ENCODE assay signal across 8 mouse cellular contexts in genomic region chr9:88481791-88482160, GRCm38 (mm10). TPM values are rescaled to one million over a fixed set of nuclear protein-coding genes. Genes with fewer than 3 reads are reported as not detected.
DNase-seq lines count a peak whose midpoint lies in the region; ATAC-seq and TF ChIP-seq lines count a peak whose summit lies in the region.

No protein-coding gene starts in this region.

- H3K27me3 ChIP-seq in heart, embryonic 12.5 days (replicated peaks): no peaks in the 10 kb centered on the region

- peak; percentile 27 to 70 for DNase-seq in left cerebral cortex, postnatal 10 days (ENCODE audit: extremely low spot score in 1 of 2, low spot score in 2 of 2)
- no peak for DNase-seq in left cerebral cortex, adult 18-20 months (ENCODE audit: low spot score in 2 of 2)
- peak; percentile 59 for DNase-seq in kidney, postnatal 10 days
- peak; percentile 63 for DNase-seq in lung, adult 2 months
- DNase-seq in urinary bladder, postnatal 14 days (ENCODE audit: low spot score): peak; percentile 50

- peak overlapping the region; percentile 83 for H3K4me3 ChIP-seq in cortical plate, adult 2 months (ENCODE audit: insufficient read depth, low read length)
- H3K4me3 ChIP-seq in heart, embryonic 12.5 days: peak overlapping the region; percentile 95
- peak overlapping the region; percentile 93 for H3K4me3 ChIP-seq in lung, adult 2 months (replicated peaks; ENCODE audit: extremely low read depth, low read depth, low read length)

- peaks cover 10% of the 10 kb centered on the region for H3K36me3 ChIP-seq in heart, embryonic 12.5 days

- under 1% methylated on average over 36 of the region's 43 CpGs for WGBS in heart, embryonic 12.5 days
- under 1% methylated on average over 42 of the region's 43 CpGs for WGBS in lung, adult 2 months

- 0 out of 2 replicates have a peak overlapping the region, but pooled peaks have one; percentile 86 for H3K27ac ChIP-seq in cortical plate, adult 2 months (ENCODE audit: insufficient read depth, low read length)
- H3K27ac ChIP-seq in heart, embryonic 12.5 days (ENCODE audit: poor library complexity, severe bottlenecking): peak overlapping the region; percentile 98

- TF ChIP-seq POLR2A in cortical plate, adult 2 months (IDR thresholded peaks at IDR 0.05; ENCODE audit: extremely low read depth, insufficient read depth, low read length): no peak
- no peak for TF ChIP-seq POLR2A in lung, adult 2 months (IDR thresholded peaks at IDR 0.05; ENCODE audit: borderline replicate concordance, extremely low read depth, low read depth, low read length)

- no peak for TF ChIP-seq CTCF in cortical plate, adult 2 months (IDR thresholded peaks at IDR 0.05; ENCODE audit: extremely low read depth, insufficient read depth, low read length)
- TF ChIP-seq CTCF in lung, adult 2 months (IDR thresholded peaks at IDR 0.05; ENCODE audit: insufficient read depth, low read length): no peak

- ATAC-seq in heart, embryonic 12.5 days (ENCODE audit: insufficient number of reproducible peaks, low FRiP score): no peak
- ATAC-seq in neutrophil, adult 5-6 weeks (ENCODE audit: extremely low read depth, insufficient number of reproducible peaks, low FRiP score, poor library complexity, severe bottlenecking): peak; percentile 20; the same call in 1 of the 2 replicates

- peak overlapping the region; percentile 94 for H3K4me2 ChIP-seq in heart, embryonic 12.5 days

- peaks cover 2% of the 10 kb centered on the region; the same call in 1 of the 2 replicates for H3K4me1 ChIP-seq in cortical plate, adult 2 months (ENCODE audit: control insufficient read depth, insufficient read depth, low read length)
- H3K4me1 ChIP-seq in heart, embryonic 12.5 days (replicated peaks): peaks cover 15% of the 10 kb centered on the region
- H3K4me1 ChIP-seq in lung, adult 2 months (ENCODE audit: control insufficient read depth, insufficient read depth, low read length): no peaks in the 10 kb centered on the region; the same call in 1 of the 2 replicates

- intact Hi-C loops in left cerebral cortex, postnatal 10 days (cut with DNase I): loop anchor here (2.0 kb wide), 2 partner anchors 41 to 63 kb away; no protein-coding TSS in a partner anchor

- H3K9me3 ChIP-seq in heart, embryonic 12.5 days (replicated peaks): no peaks in the 10 kb centered on the region

- H3K9ac ChIP-seq in heart, embryonic 12.5 days: peak overlapping the region; percentile 99

RNA-seq across cellular contexts. Expression of gene Syncrip, which starts 0.6 kb away (rescaled TPM):
- total RNA-seq in left cerebral cortex, postnatal 10 days (2021): 10 to 100 TPM; 85.5 to 93.1 TPM
- total RNA-seq in left cerebral cortex, adult 18-20 months (2021): 10 to 100 TPM; 64.8 TPM
- polyA plus RNA-seq in cortical plate, adult 2 months (2012; rRNA removed): 22.9 and 23.9 TPM in 2 replicates
- polyA plus RNA-seq in heart, embryonic 12.5 days (2016; fragmentation: Nextera tagmentation; extraction: Ambion mirVana): 67.7 and 74.2 TPM in 2 replicates
- 3.0 and 7.9 TPM in 2 replicates for polyA plus RNA-seq in lung, adult 2 months (2012; rRNA removed)
- total RNA-seq in neutrophil, adult 5-6 weeks (2017): 85.2 and 85.3 TPM in 2 replicates

RNA-seq across cellular contexts. Expression of gene Gm20537, which starts 25.4 kb away (rescaled TPM):
- 1 to 10 TPM in 1 of 2 experiments, not detected in 1; 2.4 TPM for total RNA-seq in left cerebral cortex, postnatal 10 days (2021)
- total RNA-seq in left cerebral cortex, adult 18-20 months (2021): 1 to 10 TPM in 1 of 2 experiments, not detected in 1; 1.7 TPM
- 0.21 and 1.2 TPM in 2 replicates for polyA plus RNA-seq in cortical plate, adult 2 months (2012; rRNA removed)
- polyA plus RNA-seq in heart, embryonic 12.5 days (2016; fragmentation: Nextera tagmentation; extraction: Ambion mirVana): 0.98 TPM in 1 of 2 replicates, not detected in the other
- 0.34 and 1.1 TPM in 2 replicates for polyA plus RNA-seq in lung, adult 2 months (2012; rRNA removed)
- total RNA-seq in neutrophil, adult 5-6 weeks (2017): not detected in 2 replicates

RNA-seq across cellular contexts. Expression of gene Snx14, which starts 43.0 kb away (rescaled TPM):
- total RNA-seq in left cerebral cortex, postnatal 10 days (2021): 10 to 100 TPM; 49.6 to 51.4 TPM
- total RNA-seq in left cerebral cortex, adult 18-20 months (2021): 10 to 100 TPM; 54.3 to 55.8 TPM
- 46.4 and 47.2 TPM in 2 replicates for polyA plus RNA-seq in cortical plate, adult 2 months (2012; rRNA removed)
- polyA plus RNA-seq in heart, embryonic 12.5 days (2016; fragmentation: Nextera tagmentation; extraction: Ambion mirVana): 32.2 and 33.5 TPM in 2 replicates
- 15.4 and 16.5 TPM in 2 replicates for polyA plus RNA-seq in lung, adult 2 months (2012; rRNA removed)
- 37.6 and 42.4 TPM in 2 replicates for total RNA-seq in neutrophil, adult 5-6 weeks (2017)

Comparison
In these comparisons a context has a peak if more than half of its experiments do, and no peak if none do; other contexts are left out.
1. DNase-seq: peak in left cerebral cortex, postnatal 10 days (2 of 2), kidney, postnatal 10 days (single experiment), lung, adult 2 months (single experiment) and urinary bladder, postnatal 14 days (single experiment); none in left cerebral cortex, adult 18-20 months (0 of 2).
2. Peak in every context shown above with its lines, with median percentiles within 50 percentile points of each other: H3K4me3 ChIP-seq.